Mouse (Mus musculus) heart, embryonic 14.5 days (tissue): ENCODE data around the gene Focad. TPM values are rescaled to one million over a fixed set of nuclear protein-coding genes. Genes with fewer than 3 reads are reported as not detected.

Experiments
- ATAC-seq: fragments of 200-750 bp; cut with Nextera tagmentation; 2 replicates; pipeline ENCODE4 v1.8.0; 2017; ENCODE audit warnings: low read depth, moderate TSS enrichment; ENCODE audit not compliant: insufficient number of reproducible peaks, insufficient read depth, low FRiP score
- H3K27ac ChIP-seq, 2 experiments: fragments of 200-500 bp in 1 of 2; fragments of 300-500 bp in 1 of 2; sonication (generic) in 1 of 2; replicated peaks in 1 of 2; 2 replicates each; pipeline ENCODE4 v1.5.1; 2012 to 2014; ENCODE audit warnings: low read depth in 2 of 2, low read length in 2 of 2, control low read depth in 1 of 2, mild to moderate bottlenecking in 1 of 2, mixed read lengths in 1 of 2; ENCODE audit not compliant: control insufficient read depth in 1 of 2, insufficient read depth in 1 of 2
- H3K27me3 ChIP-seq: fragments of 300-500 bp; sonication (generic); 2 replicates; pipeline ENCODE4 v1.6.1; 2014; ENCODE audit warnings: mild to moderate bottlenecking, low read length, control low read depth; ENCODE audit not compliant: control insufficient read depth, insufficient read depth
- H3K36me3 ChIP-seq: fragments of 300-500 bp; sonication (generic); 2 replicates; pipeline ENCODE4 v1.6.1; 2014; ENCODE audit warnings: mild to moderate bottlenecking, control low read depth, low read length, mixed read lengths; ENCODE audit not compliant: control insufficient read depth, insufficient read depth
- H3K4me1 ChIP-seq, 2 experiments: fragments of 200-500 bp in 1 of 2; fragments of 300-500 bp in 1 of 2; sonication (generic) in 1 of 2; 2 replicates each; pipeline ENCODE4 v1.6.1; 2012 to 2014; ENCODE audit warnings: low read length in 2 of 2, control low read depth in 1 of 2, mixed read lengths in 1 of 2; ENCODE audit not compliant: control insufficient read depth in 2 of 2, insufficient read depth in 2 of 2
- H3K4me2 ChIP-seq: fragments of 300-500 bp; sonication (generic); 2 replicates; pipeline ENCODE4 v1.6.1; 2014; ENCODE audit warnings: mild to moderate bottlenecking, low read length
- H3K4me3 ChIP-seq, 2 experiments: fragments of 200-500 bp in 1 of 2; fragments of 300-500 bp in 1 of 2; sonication (generic) in 1 of 2; 2 replicates each; pipeline ENCODE4 v1.5.1; 2012 to 2014; ENCODE audit warnings: low read length in 2 of 2, mild to moderate bottlenecking in 2 of 2, control low read depth in 1 of 2, low read depth in 1 of 2, moderate library complexity in 1 of 2; ENCODE audit not compliant: control insufficient read depth in 1 of 2, insufficient read depth in 1 of 2
- H3K9ac ChIP-seq: fragments of 300-500 bp; sonication (generic); 2 replicates; pipeline ENCODE4 v1.6.1; 2014; ENCODE audit warnings: mild to moderate bottlenecking, low read length
- H3K9me3 ChIP-seq: fragments of 300-500 bp; sonication (generic); 2 replicates; pipeline ENCODE4 v1.6.1; 2016; ENCODE audit warnings: low read length, control low read depth; ENCODE audit not compliant: control insufficient read depth
- WGBS: fragments of 180-500 bp; shearing (Covaris S2); extraction: QIAGEN DNeasy Blood & Tissue Kit; methylation state at CpG from one replicate; pipeline ENCODE4 v1.1.7; 2014; 5-methylcytosine and 5-hydroxymethylcytosine counted together
- polyA plus RNA-seq: library from polyadenylated mRNA; unstranded; fragments of >200 nt; fragmentation: Nextera tagmentation; extraction: Ambion mirVana; gene quantifications from 2 replicates; pipeline ENCODE4 v1.2.1, GENCODE M21; 2014

The Focad gene
- polyA plus RNA-seq, 1 experiment from 2014 or later = 9.8 TPM

DNA sequence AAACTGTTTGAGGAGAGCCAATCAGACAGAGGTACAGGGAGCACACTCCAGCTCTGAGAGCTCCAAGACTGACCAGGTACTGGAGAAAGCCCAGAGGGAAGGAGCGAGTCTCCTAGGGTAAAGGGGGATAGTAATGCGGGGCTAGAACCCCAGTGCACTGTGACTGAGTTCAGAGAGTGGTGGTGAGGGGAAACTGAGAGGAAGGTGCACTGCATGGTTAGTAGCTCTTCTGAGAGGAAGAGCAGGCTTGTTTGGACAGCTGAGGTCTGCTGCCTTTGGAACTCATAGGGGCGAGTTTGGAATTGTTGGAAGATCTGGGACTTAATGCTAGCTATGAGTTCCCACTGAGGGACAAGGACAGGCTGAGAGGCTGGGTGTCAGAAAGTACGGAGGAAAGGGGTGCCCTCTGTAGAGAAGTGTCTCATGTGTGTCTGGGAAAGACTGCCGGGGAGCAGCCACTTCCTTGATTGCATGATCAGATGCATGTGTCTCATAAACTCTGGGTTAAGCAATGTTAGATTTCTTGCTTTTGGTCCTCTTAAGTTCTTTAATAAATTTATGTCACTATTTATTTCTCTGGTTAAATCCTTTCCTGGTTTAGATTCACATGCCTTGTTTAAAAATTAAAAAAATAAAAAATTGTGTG, 24.4 kb downstream of the Focad start:
- Histone ChIP-seq H3K4me1 (no peaks in the 10 kb centered on the region), H3K27me3 (no peaks in the 10 kb centered on the region), H3K9me3 (no peaks in the 10 kb centered on the region), H3K4me3 (no peak overlapping the region), H3K4me2 (no peak overlapping the region), H3K36me3 (no peaks in the 10 kb centered on the region), H3K9ac (no peak overlapping the region), H3K27ac (no peak overlapping the region)
- WGBS = 90% methylated on average over 5 of the region's 5 CpGs
- no peak for ATAC-seq

DNA sequence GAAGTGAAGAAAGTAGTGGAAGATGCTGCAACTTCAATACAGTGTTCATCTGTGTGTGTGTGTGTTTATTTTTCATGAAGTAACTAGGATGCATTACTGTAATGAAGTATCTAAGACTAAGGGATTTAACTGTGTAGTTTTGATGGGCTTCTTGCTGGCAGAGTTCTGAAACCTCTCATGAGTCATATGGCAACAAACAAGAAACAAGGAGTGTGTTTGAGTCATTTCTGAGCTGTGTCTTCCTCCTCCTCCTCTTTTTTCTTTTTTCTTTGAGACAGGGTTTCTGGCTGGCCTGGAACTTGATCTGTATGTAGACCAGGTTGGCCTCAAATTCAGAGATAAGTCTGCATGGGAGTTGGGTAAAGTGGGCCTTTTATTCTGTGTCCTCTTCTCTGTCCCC, 25.7 kb downstream of the Focad start:
- no peak overlapping the region for H3K9ac ChIP-seq
- H3K4me1 ChIP-seq = no peaks in the 10 kb centered on the region
- ATAC-seq = no peak
- no peaks in the 10 kb centered on the region for H3K27me3 ChIP-seq
- H3K9me3 ChIP-seq = no peaks in the 10 kb centered on the region
- H3K27ac ChIP-seq = no peak overlapping the region
- H3K4me2 ChIP-seq = no peak overlapping the region
- H3K36me3 ChIP-seq = no peaks in the 10 kb centered on the region
- no peak overlapping the region for H3K4me3 ChIP-seq

DNA sequence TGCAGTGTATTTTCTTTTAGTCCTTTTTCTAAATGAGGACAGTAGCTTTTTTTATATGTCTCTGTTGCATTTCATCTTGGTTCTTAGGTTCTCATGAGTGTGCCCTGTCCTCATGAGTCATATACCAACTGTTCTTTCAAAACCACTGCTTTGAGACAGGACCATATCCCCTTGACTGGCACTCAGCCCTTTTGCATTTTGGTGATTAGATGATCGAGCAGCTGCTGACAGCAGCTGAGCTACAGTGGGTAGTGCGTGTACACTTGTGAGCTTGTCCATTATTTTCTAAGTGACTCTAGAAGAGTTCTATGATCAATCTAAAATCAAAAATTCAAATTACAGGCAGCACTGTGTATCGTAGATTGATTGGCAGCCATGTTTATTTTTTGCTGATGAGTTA, 28.0 kb downstream of the Focad start:
- Histone ChIP-seq H3K27me3 (no peaks in the 10 kb centered on the region), H3K9me3 (no peaks in the 10 kb centered on the region), H3K4me2 (no peak overlapping the region), H3K4me3 (no peak overlapping the region), H3K4me1 (no peaks in the 10 kb centered on the region), H3K36me3 (no peaks in the 10 kb centered on the region), H3K9ac (no peak overlapping the region), H3K27ac (no peak overlapping the region)
- 76% methylated on average over 3 of the region's 3 CpGs for WGBS
- no peak for ATAC-seq

DNA sequence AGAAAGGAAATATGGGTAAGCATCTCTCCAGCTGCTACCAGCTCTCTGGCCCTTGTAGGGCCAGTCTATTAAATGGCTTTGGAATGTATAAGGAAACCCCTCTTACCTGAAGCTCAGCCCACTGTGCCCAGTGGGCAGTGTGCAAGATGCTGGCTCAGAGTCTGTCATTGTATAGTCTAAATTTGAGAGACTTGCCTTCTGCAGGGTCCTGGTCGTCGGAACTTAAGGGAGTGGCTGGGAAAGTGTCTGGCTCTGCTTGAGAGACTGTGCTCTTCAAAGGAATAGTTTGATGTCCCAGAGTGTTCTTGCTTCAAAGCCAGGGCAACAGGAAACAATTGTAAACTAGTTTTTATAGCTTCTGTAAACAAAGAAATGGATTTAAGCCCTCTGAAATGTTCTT, 41.5 kb downstream of the Focad start:
- 33% methylated on average over 2 of the region's 2 CpGs for WGBS
- Histone ChIP-seq H3K36me3 (no peaks in the 10 kb centered on the region), H3K9me3 (no peaks in the 10 kb centered on the region), H3K4me2 (no peak overlapping the region), H3K27me3 (no peaks in the 10 kb centered on the region), H3K4me1 (no peaks in the 10 kb centered on the region), H3K9ac (no peak overlapping the region), H3K4me3 (no peak overlapping the region), H3K27ac (no peak overlapping the region)
- ATAC-seq = no peak

DNA sequence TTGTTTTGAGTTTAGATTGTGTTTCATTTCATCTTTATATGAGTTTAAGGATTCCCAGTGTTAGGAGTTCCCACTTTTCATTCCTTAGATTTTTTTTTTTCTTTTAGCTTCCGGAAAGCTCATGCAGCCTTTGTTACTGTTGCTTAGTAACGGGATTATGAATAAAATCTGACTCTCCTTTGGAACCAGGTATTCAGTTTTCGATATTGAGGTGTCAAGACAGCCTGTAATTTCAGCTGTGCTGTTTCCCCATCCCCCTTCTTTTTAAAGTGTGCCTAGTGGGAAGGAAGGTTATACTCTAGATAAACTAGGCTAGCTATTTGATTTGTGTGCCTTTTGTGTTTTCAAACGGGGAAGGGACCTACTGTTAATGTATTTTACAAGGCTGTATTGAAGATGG, 42.1 kb downstream of the Focad start:
- ATAC-seq = no peak
- no peak overlapping the region for H3K4me2 ChIP-seq
- no peaks in the 10 kb centered on the region for H3K36me3 ChIP-seq
- no peaks in the 10 kb centered on the region for H3K27me3 ChIP-seq
- H3K9ac ChIP-seq = no peak overlapping the region
- H3K9me3 ChIP-seq = no peaks in the 10 kb centered on the region
- 68% methylated on average over 4 of the region's 4 CpGs for WGBS
- H3K4me1 ChIP-seq = no peaks in the 10 kb centered on the region
- no peak overlapping the region for H3K4me3 ChIP-seq
- H3K27ac ChIP-seq = no peak overlapping the region

DNA sequence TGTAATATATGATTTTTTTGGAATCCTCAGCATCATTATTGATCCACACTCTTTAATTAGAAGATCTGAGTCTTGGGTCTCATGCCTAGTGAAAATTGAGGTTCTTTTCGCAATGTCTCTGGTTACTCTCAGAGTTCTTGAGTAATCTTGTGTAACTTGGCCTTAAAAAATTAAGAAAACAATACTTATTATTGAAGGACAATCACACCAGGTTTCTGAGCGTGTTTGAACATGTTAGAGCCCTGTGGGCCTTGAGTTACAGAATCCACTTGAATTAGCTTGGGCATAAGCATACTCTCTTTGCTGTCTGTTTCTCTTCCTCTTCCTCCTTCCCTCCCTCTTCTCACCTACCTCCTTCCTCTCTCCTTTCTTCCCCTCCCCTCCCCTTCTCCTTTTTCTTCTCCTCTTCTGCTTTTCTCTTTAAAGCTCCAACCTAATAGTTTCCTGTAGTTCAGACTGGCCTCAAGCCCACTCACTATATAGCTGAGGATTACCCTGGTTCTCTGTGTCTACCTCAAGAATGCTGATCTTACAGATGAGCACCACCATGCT, 44.0 kb downstream of the Focad start:
- no peaks in the 10 kb centered on the region for H3K27me3 ChIP-seq
- no peaks in the 10 kb centered on the region for H3K4me1 ChIP-seq
- no peak overlapping the region for H3K9ac ChIP-seq
- no peak for ATAC-seq
- 87% methylated on average over 2 of the region's 2 CpGs for WGBS
- H3K27ac ChIP-seq = no peak overlapping the region
- H3K4me2 ChIP-seq = no peak overlapping the region
- no peak overlapping the region for H3K4me3 ChIP-seq
- H3K36me3 ChIP-seq = no peaks in the 10 kb centered on the region
- no peaks in the 10 kb centered on the region for H3K9me3 ChIP-seq

DNA sequence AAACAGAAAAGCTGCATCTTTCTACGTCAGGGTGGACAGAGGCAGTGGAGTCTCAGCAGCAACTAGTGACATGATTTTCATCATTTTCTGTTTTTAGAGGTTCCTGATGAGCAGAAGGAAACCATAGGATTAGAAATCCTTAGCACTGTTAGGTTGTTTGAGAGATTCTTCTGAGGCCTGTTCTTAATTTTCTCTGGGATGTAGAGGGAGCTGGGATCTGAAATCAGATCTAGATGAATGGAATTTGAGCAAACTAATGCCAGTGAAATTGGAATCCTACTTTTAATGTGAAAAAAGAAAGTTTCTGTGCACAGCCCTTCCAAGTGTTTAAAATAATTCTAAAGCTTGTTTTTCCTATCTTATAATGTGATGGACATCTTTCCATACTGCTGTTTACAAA, 55.0 kb downstream of the Focad start:
- ATAC-seq = no peak
- no peaks in the 10 kb centered on the region for H3K4me1 ChIP-seq
- no peaks in the 10 kb centered on the region for H3K36me3 ChIP-seq
- no peaks in the 10 kb centered on the region for H3K9me3 ChIP-seq
- no peaks in the 10 kb centered on the region for H3K27me3 ChIP-seq
- WGBS = 66% methylated on average over 1 of the region's 1 CpGs
- no peak overlapping the region for H3K9ac ChIP-seq
- H3K4me2 ChIP-seq = no peak overlapping the region
- H3K4me3 ChIP-seq = no peak overlapping the region
- no peak overlapping the region for H3K27ac ChIP-seq
